Mouse (Mus musculus) cortical plate, adult 2 months (tissue): ENCODE measurements around the gene Rnf151.

Experiments used
- CTCF ChIP-seq: fragments of 200-500 bp; IDR thresholded peaks from 2 replicates; pipeline ENCODE4 v1.5.1; 2011; ENCODE audit warnings: mild to moderate bottlenecking, control low read depth, low read length; ENCODE audit not compliant: insufficient read depth; ENCODE audit errors: extremely low read depth
- POLR2A ChIP-seq: fragments of 200-500 bp; IDR thresholded peaks from 2 replicates; pipeline ENCODE4 v1.6.1; 2011; ENCODE audit warnings: mild to moderate bottlenecking, low read length, control low read depth; ENCODE audit not compliant: insufficient read depth; ENCODE audit errors: extremely low read depth

DNA sequence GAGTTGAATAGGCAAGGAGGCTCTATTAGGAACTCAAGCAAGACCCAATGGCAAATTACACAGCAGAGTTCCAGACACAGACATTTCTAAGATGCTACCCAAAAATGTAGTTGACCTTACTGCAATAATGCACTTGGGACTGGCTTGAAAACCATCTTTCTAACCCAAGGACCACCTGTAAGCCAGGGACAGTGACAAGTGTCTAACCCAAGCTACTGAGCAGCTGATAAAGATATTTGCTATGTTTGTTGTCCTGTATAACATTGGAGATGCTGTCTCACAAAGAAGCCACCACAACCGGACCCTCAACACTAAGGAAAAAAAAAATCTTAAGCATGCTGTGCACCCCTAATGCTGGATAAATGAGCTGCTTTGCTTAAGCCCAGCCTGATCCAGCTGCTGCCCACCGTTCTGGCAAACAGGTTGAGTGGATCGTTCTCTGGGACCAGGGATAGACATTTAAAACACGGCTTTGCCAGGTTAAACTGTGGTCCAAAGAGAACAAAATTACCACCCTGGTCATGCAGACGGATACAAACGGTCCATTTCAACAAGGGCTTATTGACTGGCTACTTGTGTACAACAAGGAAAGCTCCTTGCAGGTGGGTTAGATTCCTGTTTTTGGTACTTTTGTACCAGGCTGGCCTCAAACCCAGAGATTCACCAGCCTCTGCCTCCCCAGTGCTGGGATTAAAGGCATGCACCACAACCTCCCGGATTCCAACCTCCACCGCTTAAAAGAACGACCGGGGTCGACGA is 5.4 kb upstream of the Rnf151 start:
- no peak for TF ChIP-seq POLR2A
- no peak for TF ChIP-seq CTCF
